Mouse (Mus musculus): ENCODE results near the gene Upb1.

Gene Upb1

GRCm38 (mm10) chr10:75428049-75429003, 27.4 kb downstream of the Upb1 start:
- no peak for DNase-seq

- DNase-seq: peak; percentile 65 to 84
These were observed 28.1 kb downstream of the Upb1 start for GRCm38 (mm10) chr10:75429004-75429380.

- no peak for DNase-seq
These were observed 28.7 kb downstream of the Upb1 start for GRCm38 (mm10) chr10:75429522-75430146.

GRCm38 (mm10) chr10:75430147-75430537, 29.2 kb downstream of the Upb1 start:
- DNase-seq: no peak

- DNase-seq: no peak
These were observed 29.7 kb downstream of the Upb1 start for GRCm38 (mm10) chr10:75430633-75431032.

GRCm38 (mm10) chr10:75436604-75437217, 35.8 kb downstream of the Upb1 start:
- DNase-seq: peak; percentile 69 to 89

- no peak for DNase-seq
These were observed 36.4 kb downstream of the Upb1 start for GRCm38 (mm10) chr10:75437284-75437683.

- peak; percentile 76 to 77 for DNase-seq
These were observed 37.4 kb downstream of the Upb1 start for GRCm38 (mm10) chr10:75438132-75438810.

GRCm38 (mm10) chr10:75439211-75439811, 38.4 kb downstream of the Upb1 start:
- peak in 1 of 2 experiments; percentile 45 for DNase-seq

GRCm38 (mm10) chr10:75440756-75441155, 39.8 kb downstream of the Upb1 start:
- no peak for DNase-seq

GRCm38 (mm10) chr10:75441800-75442199, 40.9 kb downstream of the Upb1 start:
- DNase-seq: no peak

GRCm38 (mm10) chr10:75443017-75443416, 42.1 kb downstream of the Upb1 start:
- DNase-seq: no peak

GRCm38 (mm10) chr10:75444111-75444826, 43.4 kb downstream of the Upb1 start:
- DNase-seq: no peak

GRCm38 (mm10) chr10:75445030-75445429, 44.1 kb downstream of the Upb1 start:
- DNase-seq: no peak

GRCm38 (mm10) chr10:75446501-75447083, 45.7 kb downstream of the Upb1 start:
- peak in 1 of 2 experiments; percentile 39 for DNase-seq

GRCm38 (mm10) chr10:75447489-75447888, 46.6 kb downstream of the Upb1 start:
- DNase-seq: no peak

GRCm38 (mm10) chr10:75448806-75449420, 48.0 kb downstream of the Upb1 start:
- DNase-seq: no peak

- no peak for DNase-seq
These were observed 49.4 kb downstream of the Upb1 start for GRCm38 (mm10) chr10:75450331-75450730.

- DNase-seq: peak; percentile 88 to 89
These were observed 50.3 kb downstream of the Upb1 start for GRCm38 (mm10) chr10:75451036-75451786.
